Mouse (Mus musculus): ENCODE measurements around the gene Tom1. TPM values are rescaled to one million over a fixed set of nuclear protein-coding genes. Genes with fewer than 3 reads are reported as not detected.

The Tom1 gene
- total RNA-seq, 4 experiments from 2014 or later = 38.0 to 52.0 (median 41.2) TPM

GRCm38 (mm10) chr8:75042171-75042570 is 8.7 kb downstream of the Tom1 start:
- DNase-seq (ENCODE audit: low spot score in 2 of 2) = no peak

GRCm38 (mm10) chr8:75042974-75043373 is 9.5 kb downstream of the Tom1 start:
- DNase-seq (ENCODE audit: low spot score in 2 of 2) = no peak

GRCm38 (mm10) chr8:75046303-75046702 is 12.8 kb downstream of the Tom1 start:
- DNase-seq (ENCODE audit: low spot score in 2 of 2) = no peak

- DNase-seq (ENCODE audit: low spot score in 2 of 2) = no peak
These were observed 14.3 kb downstream of the Tom1 start for GRCm38 (mm10) chr8:75047784-75048183.

GRCm38 (mm10) chr8:75053342-75053741 is 19.8 kb downstream of the Tom1 start:
- no peak for DNase-seq (ENCODE audit: low spot score in 2 of 2)

GRCm38 (mm10) chr8:75055673-75056072 is 22.2 kb downstream of the Tom1 start:
- DNase-seq (ENCODE audit: low spot score in 2 of 2) = no peak

GRCm38 (mm10) chr8:75060022-75060421 is 26.5 kb downstream of the Tom1 start:
- no peak for DNase-seq (ENCODE audit: low spot score in 2 of 2)

GRCm38 (mm10) chr8:75060815-75061214 is 27.3 kb downstream of the Tom1 start:
- DNase-seq (ENCODE audit: low spot score in 2 of 2) = no peak

GRCm38 (mm10) chr8:75063290-75063689 is 29.8 kb downstream of the Tom1 start:
- no peak for DNase-seq (ENCODE audit: low spot score in 2 of 2)

- no peak for DNase-seq (ENCODE audit: low spot score in 2 of 2)
These were observed 31.3 kb downstream of the Tom1 start for GRCm38 (mm10) chr8:75064790-75065189.

- DNase-seq (ENCODE audit: low spot score in 2 of 2) = no peak
These were observed 33.8 kb downstream of the Tom1 start for GRCm38 (mm10) chr8:75067287-75067686.

- no peak for DNase-seq (ENCODE audit: low spot score in 2 of 2)
These were observed 36.8 kb downstream of the Tom1 start for GRCm38 (mm10) chr8:75070297-75070696.

GRCm38 (mm10) chr8:75071627-75072346 is 38.3 kb downstream of the Tom1 start:
- DNase-seq (ENCODE audit: low spot score in 2 of 2) = peak; percentile 55 to 62

- no peak for DNase-seq (ENCODE audit: low spot score in 2 of 2)
These were observed 41.4 kb downstream of the Tom1 start for GRCm38 (mm10) chr8:75074876-75075275.

- no peak for DNase-seq (ENCODE audit: low spot score in 2 of 2)
These were observed 44.7 kb downstream of the Tom1 start for GRCm38 (mm10) chr8:75078215-75078614.

GRCm38 (mm10) chr8:75078851-75079250 is 45.3 kb downstream of the Tom1 start:
- DNase-seq (ENCODE audit: low spot score in 2 of 2) = no peak

GRCm38 (mm10) chr8:75081364-75082040 is 48.0 kb downstream of the Tom1 start:
- no peak for DNase-seq (ENCODE audit: low spot score in 2 of 2)

GRCm38 (mm10) chr8:75082181-75082805 is 48.8 kb downstream of the Tom1 start:
- DNase-seq (ENCODE audit: low spot score in 2 of 2) = no peak

- DNase-seq (ENCODE audit: low spot score in 2 of 2) = peak; percentile 43 to 83
These were observed 50.3 kb downstream of the Tom1 start for GRCm38 (mm10) chr8:75083846-75084245.

GRCm38 (mm10) chr8:75084382-75085064 is 51.0 kb downstream of the Tom1 start:
- no peak for DNase-seq (ENCODE audit: low spot score in 2 of 2)

- no peak for DNase-seq (ENCODE audit: low spot score in 2 of 2)
These were observed 52.5 kb downstream of the Tom1 start for GRCm38 (mm10) chr8:75086002-75086401.

GRCm38 (mm10) chr8:75087127-75087526 is 53.6 kb downstream of the Tom1 start:
- DNase-seq (ENCODE audit: low spot score in 2 of 2) = no peak

Measured in left cerebral cortex, adult 8-10 months (tissue).